Mouse (Mus musculus) mesoderm, embryonic 11.5 days (tissue): ENCODE data around the gene Ggn.
"Not testable (repeated sequence)": the region's sequence is repeated elsewhere in the genome, so short reads cannot be mapped to it uniquely, and the experiment has no call there.

ENCODE experiments used
- DNase-seq: peaks from one replicate; pipeline ENCODE4 v3.0.0-alpha.2; 2012; ENCODE audit warnings: low read depth, low spot score

The Ggn gene

DNA sequence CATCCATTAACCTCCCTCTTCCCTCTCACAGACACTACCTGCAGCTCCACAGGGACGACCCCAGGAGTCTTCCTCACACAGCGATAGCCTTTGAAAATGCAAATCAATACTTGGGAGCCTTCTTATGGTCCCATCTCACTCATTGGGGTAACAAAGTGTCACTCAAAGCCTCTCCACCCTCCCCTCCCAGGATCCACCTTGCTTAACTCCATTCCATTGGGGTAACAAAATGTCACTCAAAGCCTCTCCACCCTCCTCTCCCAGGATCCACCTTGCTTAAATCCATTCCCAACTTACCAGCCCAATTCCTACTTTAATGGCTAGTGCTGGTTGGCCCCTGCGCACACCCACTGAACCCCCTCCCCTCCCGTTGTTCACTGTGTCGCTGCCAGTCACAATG, 11.7 kb upstream of the Ggn start:
- DNase-seq = no peak

DNA sequence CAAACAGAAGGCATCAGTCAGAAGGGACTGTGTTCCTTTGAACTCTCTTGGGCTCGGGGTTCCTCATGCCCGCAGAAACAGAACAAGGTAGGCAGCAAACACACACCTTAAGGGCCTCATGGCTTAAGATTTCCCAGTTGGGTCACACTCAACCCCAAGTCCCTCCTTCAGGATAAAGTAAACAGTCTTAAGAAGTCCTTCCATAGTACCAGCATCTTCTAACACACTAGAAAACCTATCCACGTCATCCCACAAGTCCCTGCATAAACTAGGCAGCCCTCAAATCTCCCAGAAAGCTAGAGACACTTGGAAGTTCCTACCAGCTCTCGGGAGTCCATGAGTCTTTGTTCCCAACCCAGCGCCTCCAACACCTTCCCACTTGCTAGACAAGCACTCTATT, 7.7 kb upstream of the Ggn start:
- no peak for DNase-seq

DNA sequence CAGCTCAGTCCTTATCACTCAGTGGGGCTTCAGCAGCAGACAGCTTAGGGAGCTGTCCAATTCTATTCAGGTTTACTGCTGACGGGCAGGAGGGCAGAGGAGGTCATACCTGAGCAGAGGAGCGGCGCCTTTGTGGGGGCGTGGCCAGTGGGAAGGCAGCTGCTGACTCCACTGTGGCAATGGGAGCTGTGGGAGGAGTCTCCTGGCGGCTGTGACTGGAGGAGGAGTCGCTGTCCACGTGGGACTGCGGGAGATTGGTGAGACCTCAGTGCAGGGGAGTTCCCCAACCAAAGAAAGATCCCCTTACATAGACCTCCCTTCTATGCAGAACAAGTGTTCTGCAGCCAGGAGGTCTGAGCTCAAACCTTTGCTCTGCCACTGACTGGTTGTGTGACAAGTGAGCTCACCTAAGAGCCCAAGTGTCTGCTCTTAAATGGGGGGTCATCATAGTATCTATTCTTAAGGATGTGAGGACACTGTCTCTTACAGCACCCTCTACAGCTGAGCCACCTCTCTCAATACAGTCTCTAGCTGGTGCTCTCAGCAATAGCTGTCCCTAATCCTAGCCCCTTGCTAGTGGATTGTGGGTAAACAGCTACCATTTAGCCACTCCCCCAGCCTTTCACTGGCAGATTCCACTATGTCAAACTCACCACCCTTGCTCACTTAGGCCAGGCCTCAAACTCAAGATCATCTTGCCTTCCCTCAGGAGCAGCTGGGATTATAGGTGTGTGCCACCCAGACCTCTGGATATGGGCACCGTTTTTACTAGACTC, 7.1 kb upstream of the Ggn start:
- DNase-seq = peak; percentile 33

DNA sequence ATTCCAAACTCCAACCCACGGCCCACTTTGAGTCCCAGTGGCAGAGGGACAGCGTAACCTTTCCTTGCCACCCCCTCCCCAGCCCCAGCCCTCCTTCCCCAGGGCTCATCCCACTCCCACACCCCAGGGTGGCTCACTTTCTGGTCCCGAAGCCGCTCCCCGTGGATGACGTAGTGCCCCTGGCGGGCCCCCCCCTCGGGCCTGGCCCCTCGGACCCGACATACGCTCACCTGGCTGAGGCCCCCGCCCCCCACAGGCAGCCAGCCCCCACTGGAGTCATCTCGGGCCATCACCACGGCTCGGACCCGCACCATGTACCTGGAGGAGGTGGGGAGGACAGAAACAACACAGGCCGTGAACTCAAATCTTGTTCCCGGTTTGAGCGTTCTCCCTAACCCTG, 2.4 kb upstream of the Ggn start:
- DNase-seq = no peak

DNA sequence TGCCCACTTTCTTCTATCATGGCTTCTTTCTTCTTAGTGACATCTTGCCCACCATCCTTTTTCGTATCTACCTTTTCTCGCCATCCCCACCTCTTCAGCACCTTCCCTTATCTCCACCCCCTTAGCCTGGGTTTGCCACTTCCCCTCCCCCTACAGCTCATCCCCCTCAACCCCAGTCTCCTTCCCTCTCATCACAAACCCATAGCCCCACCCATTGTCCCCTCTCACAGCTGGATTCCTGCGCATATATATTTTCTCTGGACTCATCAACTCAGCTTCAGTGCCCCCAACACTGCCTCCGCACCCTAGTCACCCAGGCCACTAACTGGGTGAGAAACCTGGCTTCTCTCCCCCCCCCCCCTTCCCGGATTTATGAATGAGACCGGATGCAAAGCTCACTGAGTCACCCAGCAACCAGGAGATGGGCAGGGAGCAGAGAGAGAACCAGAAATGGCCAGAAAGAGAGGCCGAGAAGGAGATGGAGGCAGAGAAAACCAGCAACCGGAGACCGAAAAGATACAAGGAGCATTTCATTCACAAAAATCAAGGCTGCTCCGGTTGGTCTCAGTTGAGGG, 1.8 kb upstream of the Ggn start:
- no peak for DNase-seq

DNA sequence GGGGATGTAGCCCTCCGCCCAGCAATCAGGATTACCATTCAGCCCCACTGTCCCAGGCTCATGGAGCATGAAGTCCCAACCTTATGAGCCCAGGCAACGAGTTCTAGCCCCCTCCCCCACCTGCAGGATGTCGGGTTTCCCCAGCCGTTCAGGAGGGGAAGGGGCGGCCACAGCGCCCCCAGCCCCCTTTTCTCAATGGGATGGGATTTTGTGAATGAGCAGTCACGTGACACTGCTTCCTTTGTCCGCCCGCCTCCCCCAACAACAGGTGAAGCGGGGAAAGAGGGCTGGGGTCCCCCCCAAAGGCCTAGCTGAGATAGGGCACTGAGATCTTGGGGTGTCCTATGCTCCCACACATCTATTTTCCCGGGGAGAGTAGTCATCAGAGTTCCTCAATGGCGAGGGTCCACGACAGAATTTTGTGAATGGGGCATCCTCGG, 1.2 kb upstream of the Ggn start:
- peak; percentile 61 for DNase-seq

DNA sequence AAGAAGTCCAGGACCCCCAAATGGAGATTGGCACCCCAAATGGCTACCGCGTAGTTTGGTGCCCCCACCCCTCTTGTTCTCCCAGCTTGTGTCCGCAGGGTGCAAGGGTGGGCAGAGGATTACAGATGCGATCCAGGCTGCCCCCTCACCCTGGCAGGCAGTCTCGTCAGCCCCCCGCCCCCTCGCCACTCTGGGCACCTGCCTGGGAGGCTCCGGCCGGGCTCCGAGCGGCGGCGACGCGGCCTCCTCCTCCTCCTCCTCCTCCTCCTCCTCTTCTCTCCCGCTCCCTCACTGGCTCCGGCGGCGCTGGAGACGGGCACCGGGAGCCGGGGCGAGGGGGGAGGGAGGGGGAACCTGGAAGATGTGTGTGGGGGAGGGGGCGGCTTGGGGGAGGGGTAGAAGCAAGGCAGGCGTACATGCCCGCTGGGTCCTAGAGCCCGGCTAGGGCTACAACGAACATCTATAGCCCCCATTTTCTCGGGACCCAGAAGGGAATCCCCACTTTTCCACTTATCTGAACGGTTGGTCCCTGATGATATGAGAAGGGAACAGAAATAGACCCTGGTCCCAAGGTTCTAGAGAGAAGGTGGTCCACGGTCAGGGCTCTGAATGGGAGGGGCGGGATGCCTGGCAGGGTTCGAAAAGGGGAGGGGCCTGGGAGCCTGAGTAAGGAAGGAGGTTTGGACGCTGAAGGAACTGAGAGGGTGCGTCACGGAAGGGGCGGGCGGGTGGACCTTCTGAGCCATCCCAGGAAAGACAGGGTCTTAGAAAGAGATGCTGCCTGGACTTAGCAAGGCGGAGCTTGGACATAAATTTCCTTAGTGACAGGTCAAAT, 562 bp upstream of the Ggn start:
- peak; percentile 90 for DNase-seq

DNA sequence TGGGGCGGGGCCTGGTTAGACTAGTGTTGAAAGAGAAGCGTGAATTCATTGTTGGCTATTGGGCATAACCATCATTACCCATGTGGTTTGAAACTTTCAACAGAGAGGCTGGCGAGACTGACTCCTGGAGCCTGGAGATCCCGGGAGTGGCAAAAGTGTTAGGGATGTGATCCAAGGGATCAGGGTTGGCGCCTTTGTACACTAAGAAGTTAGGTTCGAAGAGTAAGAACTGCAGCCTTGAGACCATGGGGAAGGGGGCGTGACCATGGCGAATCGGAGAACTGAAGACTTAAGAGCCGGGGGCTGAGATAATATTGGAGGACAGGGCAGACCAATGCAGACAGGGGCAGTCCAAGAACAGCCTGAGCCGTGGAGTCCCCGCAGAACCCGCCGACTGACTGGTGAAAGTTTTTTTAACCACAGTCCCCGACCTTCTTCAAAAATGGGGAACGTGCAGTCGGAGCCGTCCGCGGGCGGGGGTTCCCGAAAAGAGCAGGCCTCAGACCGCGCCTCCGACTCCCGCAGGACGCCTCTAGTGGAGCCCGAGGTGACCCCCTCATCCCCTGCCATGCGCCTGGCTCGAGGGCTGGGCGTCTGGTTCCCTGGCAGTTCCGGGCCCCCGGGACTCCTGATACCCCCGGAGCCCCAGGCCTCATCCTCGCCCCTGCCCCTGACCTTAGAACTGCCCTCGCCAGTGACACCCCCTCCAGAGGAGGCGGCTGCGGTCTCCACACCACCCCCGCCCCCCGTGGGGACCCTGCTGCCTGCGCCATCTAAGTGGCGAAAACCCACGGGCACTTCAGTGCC, 948 bp downstream of the Ggn start:
- no peak for DNase-seq

DNA sequence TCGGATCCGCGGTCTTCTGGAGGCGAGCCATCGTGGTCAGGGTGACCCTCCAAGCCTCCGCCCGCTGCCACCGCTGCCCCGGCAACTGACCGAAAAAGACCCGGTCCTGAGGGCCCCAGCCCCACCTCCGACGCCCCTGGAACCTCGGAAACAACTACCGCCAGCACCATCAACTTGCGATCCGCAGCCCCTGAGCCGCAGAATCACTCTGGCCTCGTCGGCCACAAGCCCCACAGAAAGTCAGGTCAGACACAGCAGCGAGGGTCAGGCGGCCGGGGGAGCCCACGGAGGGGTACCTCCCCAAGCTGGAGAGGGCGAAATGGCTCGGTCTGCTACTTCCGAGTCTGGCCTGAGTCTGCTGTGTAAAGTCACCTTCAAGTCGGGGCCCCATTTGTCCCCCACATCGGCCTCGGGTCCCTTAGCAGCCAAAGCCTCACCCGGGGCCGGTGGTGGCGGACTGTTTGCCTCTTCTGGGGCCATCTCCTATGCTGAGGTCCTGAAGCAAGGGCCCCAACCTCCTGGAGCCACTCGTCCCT, 1.6 kb downstream of the Ggn start:
- no peak for DNase-seq

DNA sequence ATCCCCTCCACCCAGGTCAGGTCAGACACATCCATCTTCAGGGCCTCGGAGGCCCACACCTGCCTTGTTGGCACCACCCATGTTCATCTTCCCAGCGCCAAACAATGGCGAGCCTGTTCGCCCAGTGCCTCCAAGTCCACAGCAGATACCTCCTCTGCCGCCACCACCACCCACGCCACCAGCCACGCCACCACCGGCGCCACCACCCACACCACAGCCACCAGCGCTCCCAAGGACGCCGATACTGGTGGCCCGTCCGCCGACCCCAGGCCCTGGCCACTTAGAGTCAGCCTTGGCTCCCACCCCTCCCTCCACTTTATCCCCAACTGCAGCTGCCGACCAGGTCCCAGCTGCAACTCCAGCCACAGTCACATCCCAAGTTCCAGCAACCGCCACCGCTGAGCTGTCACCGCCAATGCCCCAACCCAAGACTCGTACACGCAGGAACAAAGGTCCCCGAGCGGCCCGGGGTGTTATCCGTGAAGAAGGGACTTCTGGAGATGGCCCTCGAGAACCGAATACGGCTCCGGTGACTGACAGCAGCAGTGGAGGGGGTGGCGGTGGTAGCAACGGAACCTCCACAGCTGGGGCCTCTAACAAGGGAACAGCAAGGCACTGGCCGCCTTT, 2.5 kb downstream of the Ggn start:
- DNase-seq = no peak

DNA sequence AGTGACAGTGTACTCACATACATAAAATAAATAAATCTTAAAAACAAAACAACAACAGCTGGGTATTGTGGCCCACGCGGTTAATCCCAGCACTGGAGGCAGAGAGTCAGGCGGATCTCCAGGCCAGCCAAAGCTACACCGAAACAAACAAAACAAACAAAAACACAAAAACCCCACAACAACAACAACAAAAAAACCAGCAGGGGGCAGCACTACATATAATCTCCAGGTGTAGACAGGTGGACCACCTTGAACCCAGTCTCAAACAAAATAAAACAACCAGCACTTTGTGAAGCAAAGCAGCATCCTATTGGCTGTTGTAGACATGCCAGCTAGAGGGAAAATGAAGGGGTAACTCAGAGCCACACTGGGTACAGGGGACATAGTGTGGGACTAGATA, 8.1 kb downstream of the Ggn start:
- DNase-seq = no peak

DNA sequence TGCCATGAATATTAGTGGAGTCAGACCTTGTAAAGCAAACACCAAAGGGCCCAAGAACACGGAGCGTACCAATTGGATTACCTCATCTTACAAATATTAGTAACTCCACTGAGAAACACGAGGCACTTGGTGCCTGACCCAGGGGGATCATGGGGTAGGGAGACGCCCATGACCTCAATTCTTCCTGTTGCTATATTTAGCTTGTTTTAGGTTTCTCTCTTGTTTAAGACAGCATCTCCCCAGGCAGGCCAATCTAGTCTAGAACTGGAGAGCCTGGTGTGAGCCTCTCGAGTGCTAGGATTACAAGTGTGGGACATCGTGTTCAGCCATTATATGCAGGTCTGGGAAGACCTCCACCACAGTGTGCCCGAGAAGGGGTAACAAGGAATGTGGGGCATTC, 9.3 kb downstream of the Ggn start:
- no peak for DNase-seq

DNA sequence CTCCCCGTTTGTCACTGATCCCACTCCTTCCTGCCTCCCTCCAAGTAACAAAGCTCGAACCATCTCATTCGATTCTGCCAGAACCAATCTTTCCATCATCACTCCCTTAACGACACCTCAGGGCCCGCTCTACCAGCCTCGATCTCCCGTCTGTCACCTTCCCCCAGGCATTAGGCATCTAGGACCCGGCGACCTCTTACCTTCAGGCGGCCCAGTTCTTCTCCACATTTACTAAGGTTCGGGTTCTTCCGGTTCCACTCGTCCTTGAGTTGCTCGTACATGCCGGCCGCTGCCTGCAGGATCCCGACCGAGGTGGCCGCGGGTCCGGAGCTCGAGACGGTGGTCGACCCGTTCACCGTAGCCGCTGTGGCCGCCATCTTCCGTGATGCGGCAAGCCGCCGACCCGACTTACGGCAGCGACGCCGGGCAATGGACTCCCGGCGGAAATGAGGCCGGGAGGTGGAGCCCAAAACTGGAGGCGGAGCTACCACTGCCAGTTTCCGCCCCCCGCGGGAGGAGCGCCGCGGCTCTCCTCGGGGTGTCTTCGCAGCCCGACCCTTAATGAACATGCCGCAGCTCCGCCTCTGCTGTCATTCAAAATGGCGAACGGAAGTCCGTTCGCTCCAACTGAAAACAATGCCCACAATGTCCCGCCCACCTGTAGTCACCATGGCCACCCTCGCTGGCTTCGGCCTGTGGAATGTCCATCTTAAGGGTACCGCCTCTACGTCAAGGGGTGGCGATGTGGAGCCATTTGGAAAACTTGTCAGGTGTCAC, 10.3 kb downstream of the Ggn start, which contains the start of gene Psmd8:
TSS of gene Psmd8 (minus strand) at position 625 of the 777 bp plus-strand sequence.
- DNase-seq = peak; percentile 99

DNA sequence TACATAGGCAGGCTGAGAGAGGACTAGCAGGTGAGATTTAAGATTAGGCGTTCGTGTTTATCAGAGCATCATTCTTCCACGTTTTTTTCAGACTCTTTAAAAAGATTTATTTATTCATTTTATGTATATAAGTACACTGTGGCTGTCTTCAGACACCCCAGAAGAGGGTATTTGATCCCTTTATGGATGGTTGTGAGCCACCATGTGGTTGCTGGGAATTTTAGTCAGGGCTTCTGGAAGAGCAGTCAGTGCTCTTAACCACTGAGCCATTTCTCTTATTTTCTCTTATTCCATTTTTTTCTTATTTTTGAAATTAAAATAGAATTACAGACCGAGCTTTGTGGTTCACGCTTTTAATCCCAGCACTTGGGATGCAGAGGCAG, 10.8 kb downstream of the Ggn start:
- DNase-seq = no peak

DNA sequence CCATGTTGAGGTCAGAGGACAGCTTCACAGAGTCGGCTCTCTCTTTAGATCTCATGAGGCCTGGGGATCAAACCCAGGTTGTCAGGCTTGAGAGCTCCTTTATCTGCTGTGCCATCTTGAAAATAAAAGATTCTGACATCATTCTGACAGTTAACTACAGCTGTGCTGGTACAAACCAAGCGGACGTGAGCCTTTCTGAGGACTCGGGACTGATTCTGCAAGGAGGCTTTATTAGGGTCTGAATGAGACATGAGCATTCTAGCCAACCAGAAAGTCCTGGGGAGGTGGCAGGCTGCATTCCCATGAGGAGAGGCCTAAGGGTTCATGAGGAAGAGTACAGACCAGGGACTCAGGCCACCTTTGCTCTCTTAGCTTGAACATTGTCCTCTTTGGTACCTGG, 11.3 kb downstream of the Ggn start:
- not testable (repeated sequence) for DNase-seq

DNA sequence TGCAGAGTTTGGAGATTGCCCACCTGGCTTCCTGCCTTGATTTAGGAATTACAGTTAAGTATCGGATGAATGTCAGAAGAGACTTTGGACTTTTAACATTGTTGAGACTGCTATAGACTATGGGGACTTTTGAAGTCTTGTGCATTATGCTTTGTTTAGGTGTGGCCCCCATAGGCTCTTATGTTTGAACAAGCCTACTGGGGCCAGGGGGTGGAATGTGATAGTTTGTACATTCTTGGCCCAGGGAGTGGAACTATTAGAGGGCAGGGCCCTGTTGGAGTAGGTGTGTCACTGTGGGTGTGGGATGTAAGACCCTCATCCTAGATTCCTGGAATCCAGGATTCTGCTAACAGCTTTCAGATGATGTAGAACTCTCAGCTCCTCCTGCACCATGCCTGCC, 24.2 kb downstream of the Ggn start:
- not testable (repeated sequence) for DNase-seq

DNA sequence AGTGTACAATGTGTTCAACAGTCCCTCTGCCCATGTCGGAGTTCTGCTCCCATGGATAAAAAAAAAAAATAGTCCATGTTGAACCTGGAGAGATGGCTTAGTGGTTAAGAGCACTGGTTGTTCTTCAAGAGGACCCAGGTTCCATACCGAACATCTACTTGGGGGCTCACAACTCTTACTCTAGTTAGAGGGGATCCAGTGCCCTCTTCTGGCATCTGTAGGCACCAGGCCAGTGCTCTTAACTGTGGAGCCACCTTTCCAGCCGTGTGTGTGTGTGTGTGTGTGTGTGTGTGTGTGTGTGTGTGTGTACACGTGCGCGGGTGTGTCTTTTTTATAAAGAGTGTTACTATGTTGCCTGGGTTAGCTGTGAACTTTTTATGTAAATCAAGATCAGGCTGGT, 32.6 kb downstream of the Ggn start:
- no peak for DNase-seq

DNA sequence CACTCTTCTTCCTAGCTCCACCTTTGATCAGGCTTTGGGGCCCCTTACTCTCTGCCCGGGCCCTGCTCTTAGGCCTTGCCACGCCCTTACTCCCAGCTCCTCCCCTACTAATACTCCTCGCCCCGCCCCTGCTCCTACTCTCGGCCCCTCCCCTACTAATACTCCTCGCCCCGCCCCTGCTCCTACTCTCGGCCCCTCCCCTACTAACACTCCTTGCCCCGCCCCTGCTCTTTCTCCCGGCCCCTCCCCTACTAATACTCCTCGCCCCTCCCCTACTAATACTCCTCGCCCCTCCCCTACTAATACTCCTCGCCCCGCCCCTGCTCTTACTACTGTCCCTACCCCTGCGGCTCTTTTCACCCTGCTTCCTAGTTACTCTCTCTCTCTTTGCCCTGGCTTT, 41.0 kb downstream of the Ggn start:
- DNase-seq = not testable (repeated sequence)

DNA sequence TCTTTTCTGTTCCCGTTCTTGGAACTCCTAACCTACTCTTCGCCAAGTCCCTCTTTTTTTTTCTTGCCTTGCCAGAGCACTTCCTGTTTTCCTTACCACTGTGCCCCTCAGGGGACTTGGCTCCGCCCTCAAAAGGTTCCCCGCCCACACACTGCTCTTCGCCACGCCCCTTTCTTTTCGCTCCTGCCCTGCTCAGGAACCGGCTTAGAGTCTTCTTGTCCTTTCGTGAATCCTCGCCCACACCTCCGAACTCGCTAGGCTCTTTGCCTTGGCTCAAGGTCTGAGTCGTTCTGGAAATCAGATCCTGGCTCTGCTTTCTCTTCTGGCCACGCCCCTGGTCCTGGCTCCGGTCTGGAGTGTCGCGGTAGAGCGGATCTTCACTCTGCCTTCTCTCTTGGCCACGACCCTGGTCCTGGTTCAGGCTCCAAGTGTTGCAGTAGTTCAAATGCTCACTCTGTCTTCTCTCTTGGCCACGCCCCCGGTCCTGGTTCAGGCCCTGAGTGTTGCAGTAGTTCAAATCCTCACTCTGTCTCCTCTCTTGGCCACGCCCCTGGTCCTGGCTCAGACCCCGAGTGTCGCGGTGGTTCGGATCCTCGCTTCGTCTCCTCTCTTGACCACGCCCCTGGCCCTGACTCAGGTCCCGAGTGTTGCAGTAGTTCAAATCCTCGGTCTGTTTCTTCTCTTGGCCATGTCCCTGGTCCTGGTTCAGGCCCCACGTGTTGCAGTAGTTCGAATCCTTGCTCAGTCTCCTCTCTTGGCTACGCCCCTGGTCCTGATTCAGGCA, 41.6 kb downstream of the Ggn start:
- peak; percentile 83 for DNase-seq
